Mouse (Mus musculus): ENCODE measurements around the gene Wfikkn2.
"Not testable (repeated sequence)": the region's sequence is repeated elsewhere in the genome, so short reads cannot be mapped to it uniquely, and the experiment has no call there.

The Wfikkn2 gene

DNA sequence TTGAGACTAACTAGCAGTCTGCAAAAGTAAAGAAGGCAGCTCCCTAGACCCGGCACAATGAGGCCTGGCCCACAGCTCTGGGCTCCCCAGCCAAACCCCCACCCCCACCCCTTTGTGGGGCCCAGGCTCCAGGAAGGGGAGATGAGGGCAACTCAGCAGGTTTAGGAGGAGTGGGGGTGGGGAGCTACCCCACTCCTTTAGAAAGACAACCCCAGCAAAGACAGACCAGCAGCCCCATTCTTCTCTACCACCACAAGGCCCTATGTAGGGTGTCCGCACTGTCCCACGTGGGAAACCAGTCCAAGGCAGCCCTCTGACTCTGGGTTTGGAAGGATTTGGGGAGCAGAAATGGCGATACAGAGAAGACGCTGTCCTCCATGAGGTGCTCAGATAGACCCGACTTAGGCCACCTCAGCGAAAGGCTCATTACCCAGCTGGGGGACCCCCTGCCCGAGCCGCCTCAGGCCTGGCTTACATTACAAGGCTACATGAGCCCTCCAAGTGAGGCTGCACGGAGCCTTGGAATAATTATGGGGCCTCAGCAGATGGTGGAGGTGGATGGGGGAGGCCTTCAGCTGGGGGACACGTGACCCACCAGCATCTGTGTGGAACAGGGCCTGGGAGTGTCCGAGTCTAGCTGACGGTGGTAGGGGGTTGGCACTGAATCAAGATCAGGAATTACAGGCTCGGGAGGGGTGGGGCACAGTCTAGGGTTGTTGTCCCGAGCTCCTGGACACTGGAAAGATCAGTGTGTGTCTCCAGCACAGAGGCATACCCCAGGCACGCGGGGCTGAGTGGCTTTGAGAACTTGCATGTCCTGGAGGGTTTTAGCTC lies at the start of gene Wfikkn2:
Wfikkn2 (minus strand) TSS at position 51 of the 834 bp plus-strand sequence.
- no peak for DNase-seq (ENCODE audit: low spot score in 2 of 2)

DNA sequence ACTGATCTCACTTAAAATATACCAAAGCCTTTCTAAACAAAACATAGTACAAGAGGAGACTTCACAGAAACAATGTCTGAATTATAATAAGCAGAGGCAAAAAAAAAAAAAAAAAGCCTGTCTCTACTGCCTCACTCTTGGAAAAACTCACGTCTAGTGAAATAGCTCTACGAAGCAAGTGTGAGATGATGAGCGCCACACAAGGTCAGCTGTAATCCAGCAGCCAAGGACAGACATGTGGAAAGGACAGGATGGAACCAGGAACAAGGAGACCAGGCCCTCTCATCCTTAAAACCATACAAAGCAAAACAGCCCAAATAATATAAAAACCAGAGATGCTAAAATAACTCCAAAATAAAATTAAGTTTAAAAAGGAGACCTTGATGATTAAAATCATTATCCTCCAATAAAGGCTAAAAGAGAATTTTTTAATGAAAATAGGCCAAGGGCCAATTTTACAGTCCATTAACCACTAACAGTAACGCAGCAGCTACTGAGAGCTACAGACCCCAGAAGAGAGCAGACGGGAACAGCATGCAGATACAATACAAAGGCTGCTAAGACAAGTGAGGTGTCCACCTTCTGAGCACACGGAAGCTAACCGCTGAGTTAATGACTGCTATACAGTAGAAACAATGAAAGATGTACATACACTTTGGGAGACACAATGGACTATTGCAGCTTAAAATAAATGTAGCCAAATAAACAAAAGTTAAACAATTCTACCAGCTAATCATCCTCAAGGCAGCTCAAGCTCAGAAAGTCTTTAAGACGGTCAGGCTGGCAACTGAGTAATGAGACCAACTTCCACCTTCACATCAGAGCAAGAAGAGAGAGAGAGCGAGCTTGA lies 49.4 kb upstream of the Wfikkn2 start:
- no peak for DNase-seq (ENCODE audit: low spot score in 2 of 2)

DNA sequence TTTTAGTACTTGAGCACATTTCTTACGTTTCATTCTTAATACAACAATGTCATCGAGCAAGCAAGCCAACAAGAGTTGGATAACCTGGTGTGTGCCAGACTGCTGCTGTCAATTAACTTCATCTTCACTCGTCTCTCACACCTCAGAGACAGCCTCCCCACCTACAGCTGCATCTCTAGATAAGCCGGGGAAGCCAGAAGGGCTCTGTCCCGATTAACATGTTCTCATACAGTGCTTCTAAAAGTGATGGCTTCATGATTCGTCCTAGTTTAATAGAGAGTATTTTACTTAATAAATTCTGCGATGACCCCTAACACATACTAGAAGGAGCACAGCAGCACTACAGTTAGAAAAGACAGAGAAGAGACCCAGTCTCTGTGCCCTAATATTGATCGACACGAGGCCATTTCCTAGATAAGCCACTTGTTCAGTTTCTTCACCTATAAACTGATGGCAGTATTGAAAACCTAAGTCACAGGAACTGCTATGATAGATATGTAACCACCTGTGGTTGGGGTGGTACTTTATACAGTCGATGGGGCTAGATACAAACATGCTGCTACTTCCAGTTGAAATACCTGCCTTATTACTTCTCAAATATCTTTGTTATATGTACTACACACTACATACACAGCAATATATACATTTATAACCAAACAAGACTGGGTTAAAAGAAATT lies 44.4 kb upstream of the Wfikkn2 start:
- peak in 1 of 2 experiments; percentile 57 for DNase-seq (ENCODE audit: low spot score in 2 of 2)

DNA sequence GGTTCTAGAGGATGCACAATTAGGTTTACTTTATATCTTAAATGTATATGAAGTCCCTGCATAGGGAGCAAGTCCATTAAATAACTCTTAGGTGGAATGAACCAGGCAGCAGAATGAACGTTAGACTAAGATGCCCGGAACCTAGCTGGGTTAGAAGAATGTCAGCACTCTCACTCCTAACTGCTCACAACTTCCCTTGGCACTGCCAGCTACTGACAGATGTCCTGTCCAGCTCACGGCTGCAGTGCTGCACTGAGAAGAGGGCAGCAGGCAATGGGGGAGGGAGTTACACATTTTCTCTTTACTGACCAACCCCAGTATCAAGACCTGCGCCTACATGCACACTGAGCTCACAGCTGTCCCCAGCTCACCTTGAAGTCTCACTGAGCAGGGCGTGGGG lies 41.3 kb upstream of the Wfikkn2 start:
- no peak for DNase-seq (ENCODE audit: low spot score in 2 of 2)

DNA sequence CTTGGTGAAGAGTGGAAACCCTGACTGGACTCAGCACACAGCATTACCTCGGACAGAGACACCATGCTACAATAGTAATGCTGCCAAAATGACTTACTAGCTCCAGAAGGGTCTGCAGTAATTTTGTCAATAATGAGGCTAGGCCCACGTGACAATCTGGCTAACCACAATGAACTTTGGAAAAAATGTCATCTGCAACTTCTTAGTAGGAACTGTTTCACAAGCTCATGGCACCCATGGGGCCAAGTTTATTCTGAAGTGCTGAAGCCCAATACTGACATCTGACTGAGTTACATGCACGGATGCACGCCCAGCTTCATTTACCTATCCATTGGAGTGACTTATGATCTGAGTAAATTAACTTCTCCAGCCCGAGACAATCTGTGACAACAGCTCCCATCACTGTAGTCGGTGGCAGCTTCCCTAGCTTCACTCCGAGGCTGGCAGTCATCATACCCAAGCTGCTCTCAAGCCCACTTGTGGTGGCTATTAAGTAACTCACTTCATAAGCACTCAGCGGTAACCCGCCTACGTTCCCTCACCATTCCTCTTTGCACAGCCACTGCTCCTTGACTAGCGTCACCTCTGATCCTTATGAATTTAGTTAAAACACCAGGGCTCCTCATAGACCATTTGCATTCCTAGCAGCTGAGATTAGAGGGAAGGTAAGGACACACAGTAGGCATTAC lies 40.2 kb upstream of the Wfikkn2 start:
- DNase-seq (ENCODE audit: low spot score in 2 of 2) = no peak

DNA sequence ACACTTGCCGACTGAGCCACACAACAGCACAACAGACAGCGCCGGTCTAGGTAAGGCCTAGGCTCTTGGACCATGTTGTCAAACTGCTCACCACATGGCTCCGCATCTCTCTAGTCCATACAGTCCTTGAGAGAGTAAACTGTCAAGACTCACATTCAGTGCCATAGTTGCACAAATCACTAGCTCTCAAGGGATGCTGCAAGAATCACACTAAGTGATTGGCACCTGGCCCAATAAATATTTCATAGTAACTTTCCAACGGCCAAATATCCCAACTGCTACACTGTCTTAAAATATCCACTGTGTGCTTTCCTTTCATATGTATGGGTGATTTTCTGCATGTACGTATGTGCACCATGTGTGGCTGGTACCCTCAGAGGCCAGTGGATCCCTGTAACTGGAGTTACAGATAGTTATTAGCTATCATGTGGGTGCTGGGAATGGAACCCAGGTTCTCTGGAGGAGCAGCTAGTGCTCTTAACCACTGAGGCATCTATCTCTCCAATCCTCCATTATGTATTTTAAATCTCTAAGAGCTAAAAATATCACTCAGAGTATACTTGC lies 37.8 kb upstream of the Wfikkn2 start:
- no peak for DNase-seq (ENCODE audit: low spot score in 2 of 2)

DNA sequence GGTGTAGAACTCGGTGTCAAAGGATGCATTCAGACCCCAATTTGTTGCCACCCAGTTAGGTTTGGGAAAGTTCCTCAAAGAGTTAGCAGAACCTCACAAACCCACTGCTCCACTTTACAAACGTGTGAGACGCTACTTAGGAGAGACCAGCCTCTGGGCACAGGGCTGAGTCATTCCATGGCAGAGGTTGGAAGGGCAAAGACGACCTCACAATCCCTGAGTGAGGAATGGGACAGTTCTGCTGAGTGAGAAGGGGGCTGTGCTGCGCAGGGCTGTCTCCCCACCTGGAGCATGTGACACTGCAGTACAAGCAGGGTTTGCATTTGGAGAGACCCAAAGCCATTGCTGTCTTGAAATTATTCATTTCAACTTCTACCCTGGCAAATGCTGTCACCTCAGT lies 36.5 kb upstream of the Wfikkn2 start:
- DNase-seq (ENCODE audit: low spot score in 2 of 2) = no peak

DNA sequence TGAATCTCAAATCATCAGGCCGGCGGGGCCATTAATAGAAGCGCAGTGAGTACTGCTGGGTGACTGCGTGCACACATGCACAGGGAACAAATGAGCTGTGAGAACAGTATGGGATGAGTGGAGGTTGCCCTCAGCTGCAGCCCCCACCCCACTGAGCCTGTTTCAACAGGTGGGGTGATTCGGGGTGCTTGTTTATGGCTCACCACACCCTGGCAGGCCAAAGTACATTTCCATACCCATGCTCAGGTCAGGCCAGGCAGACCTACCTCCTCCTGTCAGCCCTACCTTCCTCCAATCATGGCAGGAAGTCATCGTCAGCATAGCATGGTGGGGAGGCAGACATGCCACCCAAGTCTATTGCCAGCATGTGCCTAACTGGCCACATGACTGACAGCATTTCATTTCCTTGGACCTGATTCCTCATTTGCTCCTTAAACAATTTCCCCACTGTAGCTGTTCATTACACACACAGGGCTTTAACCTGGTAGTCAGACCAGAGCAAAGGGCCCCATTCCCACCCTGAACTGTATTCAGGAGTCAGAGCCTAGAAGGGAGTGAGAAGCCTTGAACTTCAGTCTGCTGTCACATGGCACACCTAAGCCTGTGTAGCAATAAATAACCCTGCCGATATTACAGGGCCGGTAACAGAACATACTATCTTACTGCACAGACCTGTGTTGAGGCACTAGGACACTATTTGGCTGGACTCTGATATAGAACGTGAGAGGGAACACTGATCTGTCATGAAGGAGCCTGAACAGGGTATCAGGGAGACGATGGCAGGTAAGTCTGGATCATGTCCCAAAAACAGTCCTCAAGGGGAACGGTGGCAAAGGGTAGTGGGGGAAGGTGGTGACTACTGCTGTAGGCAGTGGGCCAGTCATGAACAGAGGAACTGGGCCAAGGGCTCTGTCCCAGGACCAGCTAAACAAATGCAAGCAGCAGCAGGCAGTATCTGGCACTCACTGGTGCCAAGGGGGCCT lies 35.7 kb upstream of the Wfikkn2 start, which contains the start of gene Gm21885:
Gm21885 (plus strand) TSS at position 675 of the 983 bp plus-strand sequence.
- DNase-seq (ENCODE audit: low spot score in 2 of 2) = no peak

DNA sequence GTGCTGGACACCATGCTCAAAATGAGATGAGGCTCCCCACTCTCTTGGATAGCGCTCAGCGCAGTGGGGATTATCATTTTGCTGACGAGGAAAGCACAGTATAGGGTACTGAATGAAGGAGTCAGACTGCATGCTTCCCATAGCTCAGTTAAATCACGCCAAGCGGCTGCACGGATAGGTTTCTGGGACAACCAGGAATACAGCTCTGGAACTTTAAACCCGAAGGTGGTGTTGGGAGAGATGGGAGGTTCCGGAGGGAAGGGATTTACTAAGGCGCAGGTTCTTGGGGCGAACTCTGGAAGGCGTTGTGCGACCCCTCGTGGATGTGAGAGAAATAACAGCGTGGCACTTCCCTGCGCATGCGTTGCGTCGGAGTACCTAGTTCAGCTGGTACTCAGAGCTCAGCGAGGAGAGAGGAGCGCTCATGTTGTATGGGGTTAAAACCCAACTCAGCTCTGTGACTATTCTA lies 31.1 kb upstream of the Wfikkn2 start:
- DNase-seq (ENCODE audit: low spot score in 2 of 2) = peak; percentile 81 to 89

DNA sequence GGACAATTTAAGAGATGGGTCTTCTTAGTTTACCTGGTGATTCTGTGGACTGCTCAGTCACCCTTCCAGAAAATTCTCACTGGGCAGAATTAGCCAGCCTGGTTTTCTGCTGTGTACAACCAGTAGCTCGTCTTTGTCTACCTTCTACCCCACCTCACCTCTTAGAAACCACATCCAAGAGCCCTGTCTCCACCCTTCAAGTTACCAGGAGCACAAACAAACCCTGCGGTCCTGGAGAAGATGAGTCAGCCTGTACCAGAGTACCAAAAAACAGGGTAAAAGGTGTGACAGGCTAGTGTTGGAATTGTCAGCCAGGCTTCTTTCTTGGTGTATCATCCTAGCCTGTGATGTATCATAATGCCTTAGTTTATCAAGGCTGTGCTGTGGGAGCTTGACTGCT lies 29.9 kb upstream of the Wfikkn2 start:
- DNase-seq (ENCODE audit: low spot score in 2 of 2) = no peak

DNA sequence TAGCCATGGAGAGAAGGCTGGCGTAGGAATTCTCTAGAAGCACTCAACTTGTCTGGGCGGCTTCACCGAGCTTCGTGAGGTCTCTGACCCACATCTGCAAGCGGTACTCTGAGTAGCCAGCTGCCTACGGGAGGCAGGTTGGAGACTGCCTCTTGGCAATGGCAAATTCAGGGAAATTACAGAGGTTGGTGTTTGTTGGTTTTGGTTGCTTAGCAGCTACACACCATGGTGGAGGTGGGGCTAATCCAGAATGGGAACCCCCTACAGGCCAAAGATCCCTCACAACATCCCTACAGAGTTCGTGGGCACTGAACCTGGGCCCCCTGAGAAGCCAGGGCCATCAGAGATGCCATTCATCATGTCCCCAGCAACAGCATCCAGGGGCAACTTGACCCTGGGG lies 29.4 kb upstream of the Wfikkn2 start:
- no peak for DNase-seq (ENCODE audit: low spot score in 2 of 2)

DNA sequence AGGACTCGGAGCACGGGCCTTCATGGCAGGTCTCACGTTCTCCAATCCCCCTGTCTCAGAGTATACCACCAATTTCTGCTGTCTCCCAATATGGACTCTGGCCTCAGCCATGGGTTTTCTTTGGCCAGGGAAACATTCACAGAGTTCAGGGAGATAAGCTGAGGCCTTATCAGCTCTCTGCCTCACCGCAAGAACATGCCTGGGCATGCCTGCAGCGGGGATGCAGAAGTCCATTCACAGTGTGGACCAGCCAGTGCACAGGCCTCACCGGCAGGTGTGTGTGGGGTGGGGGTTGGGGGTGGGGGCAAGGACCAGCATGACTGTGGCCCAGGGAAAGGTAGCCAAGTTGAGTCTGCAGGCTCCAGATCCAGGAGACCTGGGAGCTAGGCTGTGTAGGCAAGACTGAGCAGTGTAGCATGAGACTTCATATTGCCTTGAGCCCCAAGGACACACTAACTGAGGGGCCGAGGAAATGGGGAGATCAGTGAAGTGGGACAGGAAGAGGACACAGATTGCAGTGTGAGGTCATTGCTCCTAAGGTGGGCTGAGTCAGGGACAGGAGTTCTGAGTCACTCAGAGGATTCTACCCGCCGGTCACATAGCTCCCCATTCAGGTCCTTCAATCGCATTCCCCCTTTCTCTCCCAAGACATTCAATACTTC lies 28.5 kb upstream of the Wfikkn2 start:
- DNase-seq (ENCODE audit: low spot score in 2 of 2) = no peak

DNA sequence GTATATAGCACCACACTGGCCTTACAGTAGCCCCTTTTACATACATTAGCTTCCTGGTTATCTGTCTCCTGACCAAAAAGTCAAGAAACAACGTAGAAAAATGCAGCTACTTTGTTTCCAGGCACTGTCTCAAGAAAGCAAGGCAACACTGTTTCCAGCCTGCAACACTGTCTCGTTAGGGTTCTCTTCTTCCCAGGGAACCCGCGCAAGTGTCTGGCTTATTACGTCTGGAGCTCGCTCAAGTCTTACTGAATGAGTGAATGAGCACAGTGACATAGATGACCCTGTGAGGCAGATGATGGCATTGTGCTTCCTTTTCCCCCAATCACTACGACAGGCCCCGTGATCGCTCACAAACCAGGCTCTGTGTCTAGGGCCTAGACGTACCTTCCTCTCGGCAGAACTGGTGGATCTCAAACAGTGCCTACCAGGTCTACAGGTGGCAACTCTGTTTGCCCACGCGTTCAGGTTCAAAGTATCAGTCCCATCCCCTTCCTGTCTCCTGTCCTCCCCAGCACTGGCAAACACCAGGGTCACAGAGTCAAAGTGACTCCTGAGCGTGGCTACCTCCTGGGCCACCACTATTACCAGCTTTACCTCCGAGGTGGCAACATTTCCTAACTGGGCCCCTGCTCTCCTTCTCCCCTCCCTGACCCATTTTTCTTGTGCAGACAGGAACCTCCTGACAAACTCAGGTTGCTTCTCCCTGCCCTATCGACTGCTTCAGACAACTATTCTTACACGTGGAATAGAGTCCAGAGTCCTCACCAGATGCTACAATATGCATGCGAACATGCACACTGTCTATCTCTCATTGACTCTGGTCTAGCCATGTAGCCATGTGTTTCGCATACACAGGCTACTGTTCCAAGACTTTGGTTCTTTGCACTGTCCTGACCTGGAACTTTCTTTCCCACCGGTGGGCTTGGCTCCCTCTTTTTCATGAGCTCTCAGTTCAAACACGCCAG lies 27.4 kb upstream of the Wfikkn2 start:
- no peak for DNase-seq (ENCODE audit: low spot score in 2 of 2)

DNA sequence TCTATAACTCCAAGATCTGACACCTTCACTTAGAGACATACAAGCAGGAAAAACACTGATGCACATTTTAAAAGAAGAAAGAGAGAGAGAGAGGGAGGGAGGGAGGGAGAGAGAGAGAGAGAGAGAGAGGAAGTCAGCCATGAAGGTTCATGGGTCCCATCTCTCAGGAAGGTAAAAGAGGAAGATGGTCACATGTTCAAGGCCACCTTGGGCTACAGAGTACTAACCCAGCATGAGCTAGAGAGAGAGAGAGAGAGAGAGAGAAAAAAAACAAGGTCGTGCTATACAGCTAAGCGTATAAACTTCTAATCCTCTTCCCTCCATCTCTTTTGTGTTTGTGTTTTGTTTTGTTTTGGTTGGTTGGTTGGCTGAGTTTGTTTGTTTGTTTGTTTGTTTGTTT lies 25.2 kb upstream of the Wfikkn2 start:
- no peak for DNase-seq (ENCODE audit: low spot score in 2 of 2)

DNA sequence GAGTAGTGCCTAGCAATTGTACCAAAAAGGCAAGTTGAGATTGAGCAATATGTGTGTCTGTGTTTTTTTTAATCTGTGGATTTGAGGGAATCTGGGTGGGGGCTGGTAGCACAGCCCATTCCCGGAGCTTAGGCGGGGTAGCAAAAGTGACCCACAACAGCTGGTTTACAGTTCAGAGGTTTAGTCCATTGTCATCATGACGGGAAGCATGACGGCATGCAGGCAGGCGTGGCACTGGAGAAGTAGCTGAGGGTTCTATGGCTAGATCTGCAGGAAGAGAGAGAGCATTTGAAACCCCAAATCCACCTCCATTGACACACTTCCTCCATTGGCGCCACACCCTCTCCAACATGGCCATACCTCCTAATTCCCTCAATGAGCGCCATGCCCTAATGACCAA lies 24.1 kb upstream of the Wfikkn2 start:
- no peak for DNase-seq (ENCODE audit: low spot score in 2 of 2)

DNA sequence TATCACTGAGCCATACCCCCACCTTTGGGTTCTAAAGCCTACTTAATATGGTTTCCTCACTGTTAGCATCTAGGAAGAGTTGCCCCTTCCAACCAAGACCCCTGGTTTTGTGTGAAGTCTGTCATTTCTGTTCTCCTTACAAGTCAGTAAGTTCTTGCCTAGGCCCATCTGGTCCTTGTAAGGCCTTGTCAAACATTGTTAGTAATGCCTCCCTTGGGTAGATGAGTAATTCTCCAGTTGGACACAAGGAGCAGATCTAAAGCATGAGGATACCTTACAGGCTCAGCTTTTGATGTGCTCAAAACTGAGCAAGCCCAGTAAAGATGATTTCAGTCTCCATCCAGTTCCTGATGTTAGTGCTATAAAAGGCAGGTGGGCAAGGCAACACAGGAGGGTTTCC lies 23.0 kb upstream of the Wfikkn2 start:
- DNase-seq (ENCODE audit: low spot score in 2 of 2) = no peak

DNA sequence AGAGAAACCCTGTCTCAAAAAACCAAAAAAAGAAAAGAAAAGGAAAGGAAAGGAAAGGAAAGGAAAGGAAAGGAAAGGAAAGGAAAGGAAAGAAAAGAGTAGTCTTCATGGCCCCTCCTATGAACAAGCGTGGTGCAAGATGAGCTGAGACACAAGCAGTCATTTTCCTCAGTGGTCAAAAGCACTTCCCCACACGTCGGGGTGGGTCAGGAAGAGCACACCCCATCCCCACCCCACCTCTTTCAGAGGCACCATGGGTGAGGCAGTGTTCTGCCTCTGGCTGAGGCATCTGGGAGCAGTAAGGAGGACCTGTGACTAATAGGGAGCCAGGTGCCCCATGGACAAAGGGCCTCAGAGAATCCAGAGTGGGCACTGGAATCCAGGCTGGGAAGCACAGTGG lies 20.4 kb upstream of the Wfikkn2 start:
- not testable (repeated sequence) for DNase-seq (ENCODE audit: low spot score in 2 of 2)

DNA sequence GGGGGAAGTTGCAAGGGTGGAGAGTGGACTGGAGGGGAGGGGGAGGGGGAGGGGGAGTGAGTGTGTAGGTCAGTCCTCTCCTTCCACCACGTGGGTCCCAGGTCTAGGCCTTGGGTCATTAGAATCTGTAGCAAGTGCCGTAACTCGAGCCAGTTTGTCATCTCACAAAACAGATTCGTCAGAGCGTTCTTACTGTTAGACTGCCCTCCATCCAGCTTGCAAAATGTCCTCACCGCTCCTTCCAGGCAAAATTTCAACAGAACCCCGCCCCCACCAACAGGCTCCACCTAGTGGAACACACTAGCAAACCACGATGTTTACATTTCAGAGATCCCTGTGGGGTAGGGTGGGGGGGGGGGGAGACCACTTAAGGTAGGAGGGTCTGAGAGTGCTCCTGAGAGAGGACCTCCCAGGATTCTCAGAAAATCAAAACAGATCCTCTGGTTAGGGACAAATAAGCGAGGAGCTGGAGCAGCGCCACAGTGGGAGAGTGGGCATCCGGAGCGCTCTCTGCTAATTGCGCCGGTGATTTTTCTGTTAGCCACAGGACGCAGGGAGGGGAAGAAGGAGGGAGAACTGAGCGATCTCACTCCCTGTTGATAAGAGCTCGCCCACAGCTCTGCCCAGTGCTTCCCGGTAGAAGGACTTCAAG lies 19.5 kb upstream of the Wfikkn2 start:
- DNase-seq (ENCODE audit: low spot score in 2 of 2) = peak in 1 of 2 experiments; percentile 66

All from spleen, postnatal 10 days (tissue).